In genomic region chr9:92457261-92458058, GRCm38 (mm10) we compare ENCODE assay signal across 8 mouse cellular contexts. TPM values are rescaled to one million over a fixed set of nuclear protein-coding genes. Genes with fewer than 3 reads are reported as not detected.
A peak's percentile ranks its signal among the peaks of the same experiment; 100 is the strongest.
DNase-seq lines count a peak whose midpoint lies in the region; ATAC-seq and TF ChIP-seq lines count a peak whose summit lies in the region.

Plscr4 (plus strand) TSS chr9:92457373.

- H3K4me3 ChIP-seq in hindbrain, embryonic 16.5 days (ENCODE audit: low read length) = peak within 1 kb of the TSS; percentile 65
- peak within 1 kb of the TSS; percentile 61 for H3K4me3 ChIP-seq in limb, embryonic 12.5 days (replicated peaks)
- H3K4me3 ChIP-seq in midbrain, embryonic 12.5 days = peak within 1 kb of the TSS; percentile 62
- H3K4me3 ChIP-seq in small intestine, adult 2 months (ENCODE audit: low read depth, low read length) = peak within 1 kb of the TSS; percentile 78

- H3K9ac ChIP-seq in hindbrain, embryonic 16.5 days (ENCODE audit: low read depth, low read length) = peak within 1 kb of the TSS; percentile 72
- peak within 1 kb of the TSS; percentile 77 for H3K9ac ChIP-seq in limb, embryonic 12.5 days (replicated peaks)
- peak within 1 kb of the TSS; percentile 68 for H3K9ac ChIP-seq in midbrain, embryonic 12.5 days (replicated peaks)

- TF ChIP-seq POLR2A in small intestine, adult 2 months (IDR thresholded peaks at IDR 0.05; ENCODE audit: low read depth, low read length) = peak; percentile 33; the same call in 1 of the 2 replicates

- no peaks in the 10 kb centered on the region for H3K9me3 ChIP-seq in hindbrain, embryonic 16.5 days (ENCODE audit: control insufficient read depth, low read length)
- no peaks in the 10 kb centered on the region for H3K9me3 ChIP-seq in limb, embryonic 12.5 days
- no peaks in the 10 kb centered on the region for H3K9me3 ChIP-seq in midbrain, embryonic 12.5 days

- TF ChIP-seq CTCF in small intestine, adult 2 months (IDR thresholded peaks at IDR 0.05; ENCODE audit: extremely low read depth, insufficient read length, insufficient replicate concordance, low read depth, low read length) = no peak

- no peaks in the 10 kb centered on the region for H3K36me3 ChIP-seq in hindbrain, embryonic 16.5 days (ENCODE audit: control insufficient read depth, insufficient read depth, low read length)
- H3K36me3 ChIP-seq in limb, embryonic 12.5 days = no peaks in the 10 kb centered on the region
- no peaks in the 10 kb centered on the region for H3K36me3 ChIP-seq in midbrain, embryonic 12.5 days
- no peaks in the 10 kb centered on the region for H3K36me3 ChIP-seq in small intestine, adult 2 months (ENCODE audit: control insufficient read depth, insufficient read depth, low read length)

- peak; percentile 50 for DNase-seq in ZHBTc4 (ENCODE audit: low read depth, low spot score)
- peak; percentile 42 to 44 for DNase-seq in cerebellum, postnatal 25 days
- peak; percentile 50 to 59 for DNase-seq in gastrocnemius, adult 8-10 months (ENCODE audit: low spot score in 2 of 2)
- DNase-seq in c-Kit-positive CD71-positive TER-119-positive erythroid progenitor cells, embryonic 14.5 days (ENCODE audit: low spot score) = no peak

- H3K4me1 ChIP-seq in hindbrain, embryonic 16.5 days (ENCODE audit: control insufficient read depth, insufficient read depth, low read depth, low read length) = no peaks in the 10 kb centered on the region
- H3K4me1 ChIP-seq in limb, embryonic 12.5 days (replicated peaks) = 0 out of 2 replicates have a peak, but pooled peaks cover 3% of the 10 kb centered on the region
- H3K4me1 ChIP-seq in midbrain, embryonic 12.5 days = peaks cover 3% of the 10 kb centered on the region
- H3K4me1 ChIP-seq in small intestine, adult 2 months (ENCODE audit: control insufficient read depth, insufficient read depth, insufficient read length, low read length) = peaks cover 7% of the 10 kb centered on the region; the same call in 1 of the 2 replicates

- H3K27me3 ChIP-seq in hindbrain, embryonic 16.5 days (replicated peaks; ENCODE audit: control insufficient read depth, insufficient read depth, low read length) = no peaks in the 10 kb centered on the region
- H3K27me3 ChIP-seq in limb, embryonic 12.5 days = no peaks in the 10 kb centered on the region
- no peaks in the 10 kb centered on the region for H3K27me3 ChIP-seq in midbrain, embryonic 12.5 days
- no peaks in the 10 kb centered on the region for H3K27me3 ChIP-seq in small intestine, adult 2 months (ENCODE audit: control insufficient read depth, insufficient read depth, low read length)

- WGBS in hindbrain, embryonic 16.5 days = 11% methylated on average over 43 of the region's 43 CpGs
- 11% methylated on average over 43 of the region's 43 CpGs for WGBS in limb, embryonic 12.5 days
- WGBS in midbrain, embryonic 12.5 days = 12% methylated on average over 43 of the region's 43 CpGs
- 4% methylated on average over 43 of the region's 43 CpGs for WGBS in small intestine, adult 2 months

- H3K4me2 ChIP-seq in hindbrain, embryonic 16.5 days (ENCODE audit: low read length) = peak within 1 kb of the TSS; percentile 89
- H3K4me2 ChIP-seq in limb, embryonic 12.5 days = peak within 1 kb of the TSS; percentile 90
- peak within 1 kb of the TSS; percentile 96 for H3K4me2 ChIP-seq in midbrain, embryonic 12.5 days (replicated peaks)

- H3K27ac ChIP-seq in hindbrain, embryonic 16.5 days (ENCODE audit: low read depth, low read length) = no peak within 1 kb of the TSS
- no peak within 1 kb of the TSS for H3K27ac ChIP-seq in limb, embryonic 12.5 days
- no peak within 1 kb of the TSS for H3K27ac ChIP-seq in midbrain, embryonic 12.5 days (replicated peaks)
- H3K27ac ChIP-seq in small intestine, adult 2 months (ENCODE audit: insufficient read depth, low read depth, low read length) = peak within 1 kb of the TSS; percentile 74

- ATAC-seq in hindbrain, embryonic 16.5 days = peak; percentile 92
- peak; percentile 78 for ATAC-seq in limb, embryonic 12.5 days (ENCODE audit: insufficient number of reproducible peaks, insufficient read depth, low FRiP score, low TSS enrichment, low read depth)
- ATAC-seq in midbrain, embryonic 12.5 days (ENCODE audit: low FRiP score, low read depth) = peak; percentile 94

RNA-seq across cellular contexts. Expression of gene Plscr4, which starts in this region (rescaled TPM):
- 1 to 10 TPM; 1.9 to 3.2 (median 2.7) TPM for total RNA-seq in gastrocnemius, adult 8-10 months (2022)
- 2.3 and 3.2 TPM in 2 replicates for polyA plus RNA-seq in hindbrain, embryonic 16.5 days (2015; fragmentation: Nextera tagmentation; extraction: Ambion mirVana)
- 1.2 and 1.6 TPM in 2 replicates for polyA plus RNA-seq in limb, embryonic 12.5 days (2016; fragmentation: Nextera tagmentation; extraction: Ambion mirVana)
- 1.0 and 1.3 TPM in 2 replicates for polyA plus RNA-seq in midbrain, embryonic 12.5 days (2016; fragmentation: Nextera tagmentation; extraction: Ambion mirVana)
- polyA plus RNA-seq in small intestine, adult 2 months (2012; rRNA removed) = 1.1 and 1.4 TPM in 2 replicates
